Mouse (Mus musculus): Measurements from ENCODE around the gene Drp2. TPM values are rescaled to one million over a fixed set of nuclear protein-coding genes. Genes with fewer than 3 reads are reported as not detected.

Drp2 gene
- polyA plus RNA-seq, 1 experiment from 2014 or later: 10.8 TPM

- Histone ChIP-seq H3K9ac (no peak overlapping the region), H3K36me3 (ENCODE audit: poor library complexity, severe bottlenecking) (no peaks in the 10 kb centered on the region), H3K4me3 (no peak overlapping the region), H3K27me3 (no peaks in the 10 kb centered on the region), H3K4me2 (no peak overlapping the region), H3K9me3 (replicated peaks) (no peaks in the 10 kb centered on the region), H3K27ac (no peak overlapping the region), H3K4me1 (no peaks in the 10 kb centered on the region)
- WGBS: 84% methylated on average over 5 of the region's 5 CpGs
- ATAC-seq: no peak
Measured at GRCm38 (mm10) chrX:134424263-134424662, 19.9 kb downstream of the Drp2 start.

GRCm38 (mm10) chrX:134425798-134426197 lies 21.4 kb downstream of the Drp2 start:
- Histone ChIP-seq H3K9ac (no peak overlapping the region), H3K4me1 (no peaks in the 10 kb centered on the region), H3K9me3 (replicated peaks) (no peaks in the 10 kb centered on the region), H3K4me3 (no peak overlapping the region), H3K27ac (no peak overlapping the region), H3K27me3 (no peaks in the 10 kb centered on the region), H3K36me3 (ENCODE audit: poor library complexity, severe bottlenecking) (no peaks in the 10 kb centered on the region), H3K4me2 (no peak overlapping the region)
- 81% methylated on average over 10 of the region's 10 CpGs for WGBS
- ATAC-seq: no peak

- Histone ChIP-seq H3K36me3 (ENCODE audit: poor library complexity, severe bottlenecking) (no peaks in the 10 kb centered on the region), H3K4me2 (no peak overlapping the region), H3K4me1 (no peaks in the 10 kb centered on the region), H3K27ac (no peak overlapping the region), H3K9ac (no peak overlapping the region), H3K4me3 (no peak overlapping the region), H3K9me3 (replicated peaks) (no peaks in the 10 kb centered on the region), H3K27me3 (no peaks in the 10 kb centered on the region)
- 62% methylated on average over 6 of the region's 6 CpGs for WGBS
- ATAC-seq: no peak
Measured at GRCm38 (mm10) chrX:134426819-134427218, 22.5 kb downstream of the Drp2 start.

GRCm38 (mm10) chrX:134427307-134427706 lies 23.0 kb downstream of the Drp2 start:
- 56% methylated on average over 3 of the region's 3 CpGs for WGBS
- Histone ChIP-seq H3K4me2 (no peak overlapping the region), H3K9ac (no peak overlapping the region), H3K27me3 (no peaks in the 10 kb centered on the region), H3K9me3 (replicated peaks) (no peaks in the 10 kb centered on the region), H3K27ac (no peak overlapping the region), H3K36me3 (ENCODE audit: poor library complexity, severe bottlenecking) (no peaks in the 10 kb centered on the region), H3K4me3 (no peak overlapping the region), H3K4me1 (no peaks in the 10 kb centered on the region)
- no peak for ATAC-seq

GRCm38 (mm10) chrX:134474988-134475710 lies 70.8 kb downstream of the Drp2 start:
- H3K27ac ChIP-seq: no peak overlapping the region
- 76% methylated on average over 28 of the region's 67 CpGs for WGBS
- ATAC-seq: 0 out of 2 replicates have a peak, but pooled peaks have one; percentile 27

GRCm38 (mm10) chrX:134476290-134476689 lies 71.9 kb downstream of the Drp2 start, which contains the start of gene Taf7l:
TSS of gene Taf7l (minus strand) at chrX:134476490.
- Histone ChIP-seq H3K4me3 (no peak within 1 kb of the TSS), H3K4me1 (no peaks in the 10 kb centered on the region), H3K9me3 (replicated peaks) (peaks cover 14% of the 10 kb centered on the region; the same call in 1 of the 2 replicates), H3K4me2 (no peak within 1 kb of the TSS), H3K27ac (no peak within 1 kb of the TSS), H3K36me3 (ENCODE audit: poor library complexity, severe bottlenecking) (no peaks in the 10 kb centered on the region), H3K9ac (no peak within 1 kb of the TSS), H3K27me3 (no peaks in the 10 kb centered on the region)
- no peak for ATAC-seq
- WGBS: 90% methylated on average over 25 of the region's 25 CpGs

More at GRCm38 (mm10) chrX:134474988-134475710, 70.8 kb downstream of the Drp2 start:
- Histone ChIP-seq H3K4me3 (no peak overlapping the region), H3K4me1 (no peaks in the 10 kb centered on the region), H3K36me3 (ENCODE audit: poor library complexity, severe bottlenecking) (no peaks in the 10 kb centered on the region), H3K27me3 (no peaks in the 10 kb centered on the region), H3K4me2 (no peak overlapping the region), H3K9ac (no peak overlapping the region), H3K9me3 (replicated peaks) (peaks cover 14% of the 10 kb centered on the region; the same call in 1 of the 2 replicates)

- Histone ChIP-seq H3K4me1 (no peaks in the 10 kb centered on the region), H3K9ac (no peak overlapping the region), H3K4me2 (no peak overlapping the region), H3K36me3 (ENCODE audit: poor library complexity, severe bottlenecking) (no peaks in the 10 kb centered on the region), H3K27me3 (no peaks in the 10 kb centered on the region), H3K4me3 (no peak overlapping the region), H3K27ac (no peak overlapping the region), H3K9me3 (replicated peaks) (no peaks in the 10 kb centered on the region)
- 71% methylated on average over 3 of the region's 3 CpGs for WGBS
- ATAC-seq: no peak
Measured at GRCm38 (mm10) chrX:134481720-134482119, 77.4 kb downstream of the Drp2 start.

- Histone ChIP-seq H3K4me3 (no peak overlapping the region), H3K9ac (no peak overlapping the region), H3K4me1 (no peaks in the 10 kb centered on the region), H3K27ac (no peak overlapping the region), H3K9me3 (replicated peaks) (no peaks in the 10 kb centered on the region), H3K27me3 (no peaks in the 10 kb centered on the region), H3K36me3 (ENCODE audit: poor library complexity, severe bottlenecking) (no peaks in the 10 kb centered on the region), H3K4me2 (no peak overlapping the region)
- WGBS: 85% methylated on average over 8 of the region's 8 CpGs
- ATAC-seq: no peak
Measured at GRCm38 (mm10) chrX:134500651-134501050, 96.3 kb downstream of the Drp2 start.

Other genes starting within 250 kb of the Drp2 start
- gene Xkrx, start 242.5 kb upstream of the Drp2 start, polyA plus RNA-seq (2015; fragmentation: Nextera tagmentation; extraction: Ambion mirVana): 0.09 and 0.11 TPM in 2 replicates
- not detected in 2 replicates for gene Arl13a, start 217.1 kb upstream of the Drp2 start, polyA plus RNA-seq (2015; fragmentation: Nextera tagmentation; extraction: Ambion mirVana)
- gene Nox1, start 182.6 kb upstream of the Drp2 start, polyA plus RNA-seq (2015; fragmentation: Nextera tagmentation; extraction: Ambion mirVana): 0.08 and 0.21 TPM in 2 replicates
- 7.2 and 7.9 TPM in 2 replicates for gene Trmt2b, start 127.6 kb upstream of the Drp2 start, polyA plus RNA-seq (2015; fragmentation: Nextera tagmentation; extraction: Ambion mirVana)
- 77.4 and 84.6 TPM in 2 replicates for gene Tmem35a, start 109.3 kb upstream of the Drp2 start, polyA plus RNA-seq (2015; fragmentation: Nextera tagmentation; extraction: Ambion mirVana)
- 24.5 and 27.3 TPM in 2 replicates for gene Cenpi, start 96.5 kb upstream of the Drp2 start, polyA plus RNA-seq (2015; fragmentation: Nextera tagmentation; extraction: Ambion mirVana)
- not detected in 2 replicates for gene Taf7l, start 71.9 kb downstream of the Drp2 start, polyA plus RNA-seq (2015; fragmentation: Nextera tagmentation; extraction: Ambion mirVana)
- gene Timm8a1, start 137.3 kb downstream of the Drp2 start, polyA plus RNA-seq (2015; fragmentation: Nextera tagmentation; extraction: Ambion mirVana): 56.7 and 60.7 TPM in 2 replicates
- 0.21 and 0.24 TPM in 2 replicates for gene Btk, start 179.0 kb downstream of the Drp2 start, polyA plus RNA-seq (2015; fragmentation: Nextera tagmentation; extraction: Ambion mirVana)
- 264 and 325 TPM in 2 replicates for gene Rpl36a, start 181.1 kb downstream of the Drp2 start, polyA plus RNA-seq (2015; fragmentation: Nextera tagmentation; extraction: Ambion mirVana)
- gene Gla, start 196.6 kb downstream of the Drp2 start, polyA plus RNA-seq (2015; fragmentation: Nextera tagmentation; extraction: Ambion mirVana): 3.6 and 4.2 TPM in 2 replicates
- 204 and 206 TPM in 2 replicates for gene Hnrnph2, start 196.6 kb downstream of the Drp2 start, polyA plus RNA-seq (2015; fragmentation: Nextera tagmentation; extraction: Ambion mirVana)